Mouse (Mus musculus) CH12.LX (cell line): Measurements from ENCODE around the gene Thoc5. TPM values are rescaled to one million over a fixed set of nuclear protein-coding genes. Genes with fewer than 3 reads are reported as not detected.

ENCODE experiments used
- DNase-seq: peaks from one replicate; pipeline ENCODE4 v3.0.0-alpha.2; 2013; ENCODE audit errors: extremely low read depth
- H3K27ac ChIP-seq: 2 replicates; pipeline ENCODE4 v1.5.1; 2012; ENCODE audit warnings: low read depth, mild to moderate bottlenecking, control low read depth, moderate library complexity; ENCODE audit not compliant: insufficient read depth
- H3K27me3 ChIP-seq: replicated peaks from 2 replicates; pipeline ENCODE3; 2012; ENCODE audit warnings: inconsistent platforms
- H3K36me3 ChIP-seq, 2 experiments: replicated peaks in 1 of 2; 2 replicates each; pipeline versions ENCODE3 to v1.6.1; 2012; ENCODE audit warnings: inconsistent platforms in 1 of 2, low read length in 1 of 2, mild to moderate bottlenecking in 1 of 2, mixed read lengths in 1 of 2, moderate library complexity in 1 of 2; ENCODE audit not compliant: control insufficient read depth in 1 of 2, insufficient read depth in 1 of 2
- H3K4me1 ChIP-seq, 2 experiments: 2 replicates each; pipeline ENCODE4 v1.6.1; 2012; ENCODE audit warnings: inconsistent platforms in 1 of 2, moderate library complexity in 1 of 2; ENCODE audit not compliant: insufficient read depth in 2 of 2, control insufficient read depth in 1 of 2
- H3K4me2 ChIP-seq: 2 replicates; pipeline ENCODE4 v1.6.1; 2012; ENCODE audit warnings: low read depth, mild to moderate bottlenecking, control low read depth; ENCODE audit not compliant: poor library complexity, insufficient read depth, severe bottlenecking
- H3K4me3 ChIP-seq, 3 experiments: fragments of 150-350 bp in 1 of 3; sonication (generic) in 1 of 3; replicated peaks in 1 of 3; 2 replicates each; pipeline versions ENCODE3 to v1.5.1; 2011 to 2012; ENCODE audit warnings: low read depth in 2 of 3, low read length in 2 of 3, mild to moderate bottlenecking in 2 of 3, moderate library complexity in 2 of 3, control low read depth in 1 of 3, improper control_type of control experiment in 1 of 3, inconsistent platforms in 1 of 3, mixed read lengths in 1 of 3; ENCODE audit not compliant: poor library complexity in 1 of 3
- H3K79me2 ChIP-seq: replicated peaks from 2 replicates; pipeline ENCODE4 v1.6.1; 2012; ENCODE audit warnings: mild to moderate bottlenecking, moderate library complexity; ENCODE audit not compliant: control insufficient read depth, poor library complexity, insufficient read depth, severe bottlenecking; ENCODE audit errors: extremely low read depth
- H3K9ac ChIP-seq: 2 replicates; pipeline ENCODE4 v1.6.1; 2012; ENCODE audit warnings: low read depth, mild to moderate bottlenecking, control low read depth, moderate library complexity; ENCODE audit not compliant: insufficient read depth
- H3K9me3 ChIP-seq: replicated peaks from 2 replicates; pipeline ENCODE3; 2012; ENCODE audit warnings: low read length, inconsistent platforms, mixed read lengths
- BHLHE40 ChIP-seq: IDR thresholded peaks from 2 replicates; pipeline ENCODE4 v1.6.1; 2011; ENCODE audit warnings: mild to moderate bottlenecking, low read depth, low read length, improper control_type of control experiment
- E2F4 ChIP-seq: IDR thresholded peaks from 2 replicates; pipeline ENCODE4 v1.6.1; 2011; ENCODE audit warnings: low read depth, low read length, improper control_type of control experiment; ENCODE audit not compliant: insufficient replicate concordance
- ELF1 ChIP-seq: IDR thresholded peaks from 2 replicates; pipeline ENCODE4 v1.6.1; 2014; ENCODE audit warnings: low read depth, mild to moderate bottlenecking, inconsistent platforms, low read length, improper control_type of control experiment
- ETS1 ChIP-seq: conservative IDR thresholded peaks from 2 replicates; pipeline ENCODE4 v1.6.1; 2012; ENCODE audit warnings: low read depth, mild to moderate bottlenecking, inconsistent platforms, low read length, improper control_type of control experiment, moderate library complexity
- GABPA ChIP-seq: IDR thresholded peaks from 2 replicates; pipeline ENCODE4 v1.6.1; 2012; ENCODE audit warnings: low read depth, low read length, improper control_type of control experiment, inconsistent platforms; ENCODE audit not compliant: insufficient replicate concordance
- HCFC1 ChIP-seq: IDR thresholded peaks from 2 replicates; pipeline ENCODE4 v1.6.1; 2012; ENCODE audit warnings: low read depth, mild to moderate bottlenecking, inconsistent platforms, low read length, improper control_type of control experiment
- JUN ChIP-seq: IDR thresholded peaks from 2 replicates; pipeline ENCODE4 v1.6.1; 2011; ENCODE audit warnings: low read depth, mild to moderate bottlenecking, low read length, improper control_type of control experiment, moderate library complexity; ENCODE audit not compliant: insufficient read depth
- JUND ChIP-seq: conservative IDR thresholded peaks from 2 replicates; pipeline ENCODE4 v1.6.1; 2011; ENCODE audit warnings: low read depth, low read length, improper control_type of control experiment
- KAT2A ChIP-seq: IDR thresholded peaks from 2 replicates; pipeline ENCODE4 v1.6.1; 2012; ENCODE audit warnings: low read length, improper control_type of control experiment, inconsistent platforms; ENCODE audit not compliant: insufficient replicate concordance
- MAX ChIP-seq: IDR thresholded peaks from 2 replicates; pipeline ENCODE4 v1.6.1; 2011; ENCODE audit warnings: low read length, improper control_type of control experiment
- MAZ ChIP-seq: IDR thresholded peaks from 2 replicates; pipeline ENCODE4 v1.6.1; 2012; ENCODE audit warnings: low read depth, mild to moderate bottlenecking, inconsistent platforms, low read length, improper control_type of control experiment, moderate library complexity
- MEF2A ChIP-seq: IDR thresholded peaks from 2 replicates; pipeline ENCODE4 v1.6.1; 2014; ENCODE audit warnings: low read depth, mild to moderate bottlenecking, inconsistent platforms, low read length, improper control_type of control experiment, borderline replicate concordance
- MYC ChIP-seq: IDR thresholded peaks from 2 replicates; pipeline ENCODE4 v1.6.1; 2011; ENCODE audit warnings: low read depth, mild to moderate bottlenecking, improper control_type of control experiment, low read length
- NELFE ChIP-seq: IDR thresholded peaks from 2 replicates; pipeline ENCODE4 v1.6.1; 2011; ENCODE audit warnings: low read depth, low read length, improper control_type of control experiment
- NRF1 ChIP-seq: IDR thresholded peaks from 2 replicates; pipeline ENCODE4 v1.6.1; 2014; ENCODE audit warnings: low read depth, mild to moderate bottlenecking, inconsistent platforms, low read length, improper control_type of control experiment, moderate library complexity
- POLR2A ChIP-seq: IDR thresholded peaks from 2 replicates; pipeline ENCODE4 v1.6.1; 2011; ENCODE audit warnings: low read depth, mild to moderate bottlenecking, improper control_type of control experiment, low read length
- RAD21 ChIP-seq: IDR thresholded peaks from 2 replicates; pipeline ENCODE4 v1.6.1; 2011; ENCODE audit warnings: low read depth, mild to moderate bottlenecking, low read length, improper control_type of control experiment, moderate library complexity
- SIN3A ChIP-seq: IDR thresholded peaks from 2 replicates; pipeline ENCODE4 v1.6.1; 2012; ENCODE audit warnings: low read length, improper control_type of control experiment, inconsistent platforms
- SMC3 ChIP-seq: IDR thresholded peaks from 2 replicates; pipeline ENCODE4 v1.6.1; 2011; ENCODE audit warnings: low read depth, low read length, improper control_type of control experiment
- TBP ChIP-seq: conservative IDR thresholded peaks from 2 replicates; pipeline ENCODE4 v1.6.1; 2011; ENCODE audit warnings: low read depth, low read length, improper control_type of control experiment
- UBTF ChIP-seq: IDR thresholded peaks from 2 replicates; pipeline ENCODE4 v1.6.1; 2012; ENCODE audit warnings: low read depth, mild to moderate bottlenecking, inconsistent platforms, low read length, improper control_type of control experiment, moderate library complexity
- USF1 ChIP-seq: IDR thresholded peaks from 2 replicates; pipeline ENCODE4 v1.6.1; 2014; ENCODE audit warnings: low read depth, mild to moderate bottlenecking, inconsistent platforms, low read length, improper control_type of control experiment
- USF2 ChIP-seq: conservative IDR thresholded peaks from 2 replicates; pipeline ENCODE4 v1.6.1; 2011; ENCODE audit warnings: low read depth, low read length, improper control_type of control experiment
- ZMIZ1 ChIP-seq: IDR thresholded peaks from 2 replicates; pipeline ENCODE4 v1.6.1; 2012; ENCODE audit warnings: low read depth, mild to moderate bottlenecking, inconsistent platforms, low read length, improper control_type of control experiment
- ZNF384 ChIP-seq: IDR thresholded peaks from 2 replicates; pipeline ENCODE4 v1.6.1; 2012; ENCODE audit warnings: low read depth, low read length, improper control_type of control experiment, inconsistent platforms
- dilution Hi-C: fragments of 300-500 bp; cut with MboI; formaldehyde crosslinking; loops from 2 replicates; pipeline ENCODE4 v1.14.3; 2020; ENCODE audit warnings: low sequenced_read_pairs; ENCODE audit not compliant: extremely low pct_unique_long_range_greater_than_20kb, extremely low pct_ligation_motif_present
- in situ Hi-C: fragments of 300-500 bp; cut with MboI; formaldehyde crosslinking; loops from 3 replicates; pipeline ENCODE4 v1.14.3; 2019; ENCODE audit warnings: low sequenced_read_pairs, low pct_ligation_motif_present, low pct_unique_long_range_greater_than_20kb, mixed read lengths
- polyA plus RNA-seq: library from polyadenylated mRNA; unstranded; fragments of >175 nt; gene quantifications from 2 replicates; pipeline ENCODE4 v1.2.1, GENCODE M21; 2012; ENCODE audit warnings: low read depth; ENCODE audit not compliant: insufficient read length
- total RNA-seq, 2 experiments: library from RNA; depleted of rRNA; stranded (reverse); fragments of 300-350 nt in 1 of 2; fragments of >200 nt in 1 of 2; gene quantifications; 2 replicates each; pipeline ENCODE4 v1.2.3; 2012 to 2014

The Thoc5 gene
- total and polyA plus RNA-seq, 3 experiments: 37.7 to 83.8 (median 62.7) TPM

- DNase-seq: no peak
- in situ Hi-C loops: no loop called here
These were observed 41.1 kb downstream of the Thoc5 start for GRCm38 (mm10) chr11:4936243-4936642.

DNA sequence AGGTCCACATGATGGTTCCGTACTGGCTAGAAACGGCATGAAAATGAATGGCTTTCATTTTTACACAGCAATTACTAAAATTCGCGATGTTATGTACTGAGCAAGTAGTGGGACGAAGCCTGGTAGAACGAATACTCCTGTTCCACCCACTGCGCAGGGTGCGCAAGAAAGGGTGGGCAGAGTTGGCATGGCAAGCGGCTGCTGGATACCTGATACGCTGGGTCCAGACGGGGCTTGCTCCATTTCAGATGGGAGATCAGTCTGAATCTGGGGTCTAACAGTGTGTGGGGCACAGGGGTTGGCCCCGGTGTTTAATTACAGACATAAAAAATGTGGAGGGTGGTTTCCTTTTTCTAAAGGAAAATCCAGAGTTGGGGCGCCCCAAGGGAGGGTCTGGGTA is 51.4 kb downstream of the Thoc5 start:
- no peak for DNase-seq
- Histone ChIP-seq H3K36me3 (peaks cover 0 to 12% of the 10 kb centered on the region in 2 experiments), H3K4me2 (no peak overlapping the region), H3K79me2 (no peaks in the 10 kb centered on the region), H3K9me3 (peaks cover 12% of the 10 kb centered on the region), H3K4me3 (no peak overlapping the region), H3K27ac (no peak overlapping the region), H3K9ac (no peak overlapping the region), H3K4me1 (peaks cover 2 to 10% of the 10 kb centered on the region in 2 experiments; a peak in 3 of 4 replicates), H3K27me3 (peaks cover 8% of the 10 kb centered on the region)
- TF ChIP-seq POLR2A (no peak), SIN3A (no peak), KAT2A (no peak), MEF2A (no peak), ZMIZ1 (no peak), RAD21 (no peak), ZNF384 (no peak), GABPA (no peak), TBP (no peak), MAX (no peak), USF1 (no peak), UBTF (no peak), USF2 (no peak), ELF1 (no peak), SMC3 (no peak), NRF1 (no peak), HCFC1 (no peak), JUN (no peak), JUND (no peak), E2F4 (no peak)
- in situ Hi-C loops (no loop called here), dilution Hi-C loops (no loop called here)

More at GRCm38 (mm10) chr11:4936243-4936642, 41.1 kb downstream of the Thoc5 start:
- Histone ChIP-seq H3K9ac (no peak overlapping the region), H3K9me3 (no peaks in the 10 kb centered on the region), H3K4me1 (peaks cover 0 to 9% of the 10 kb centered on the region in 2 experiments), H3K27me3 (no peaks in the 10 kb centered on the region), H3K79me2 (no peaks in the 10 kb centered on the region), H3K27ac (no peak overlapping the region), H3K4me3 (no peak overlapping the region), H3K4me2 (no peak overlapping the region), H3K36me3 (peaks cover 0 to 11% of the 10 kb centered on the region in 2 experiments)
- dilution Hi-C loops: no loop called here
- TF ChIP-seq ETS1 (no peak), NELFE (no peak), RAD21 (no peak), MAX (no peak), USF1 (no peak), MYC (no peak), TBP (no peak), BHLHE40 (no peak), MAZ (no peak)
